12 mouse cellular contexts compared by ENCODE assay signal in the genomic region with DNA sequence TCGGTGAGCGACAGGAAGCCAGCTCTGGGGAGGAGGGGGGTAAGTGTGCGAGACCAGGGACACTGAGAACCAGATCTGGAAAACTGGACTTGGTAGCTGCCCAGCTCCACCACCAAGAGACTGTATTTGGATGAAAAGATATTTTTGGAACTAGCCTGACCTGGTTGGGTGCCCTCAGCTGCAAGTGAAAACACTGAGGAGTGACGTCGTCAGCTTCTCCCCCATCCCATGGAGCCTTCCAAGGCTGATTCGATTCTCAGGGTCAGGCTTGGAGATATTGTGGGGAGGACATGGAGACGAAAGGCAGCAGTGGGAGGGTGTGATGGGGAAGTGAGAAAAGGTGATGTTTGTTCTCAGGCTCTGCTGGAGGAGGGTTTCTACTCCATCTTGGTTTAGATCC. TPM values are rescaled to one million over a fixed set of nuclear protein-coding genes. Genes with fewer than 3 reads are reported as not detected.
DNase-seq lines count a peak whose midpoint lies in the region; ATAC-seq and TF ChIP-seq lines count a peak whose summit lies in the region.
"Had no signal": no experiment of that assay in that cellular context is flagged by ENCODE, and none has a peak within 500 bp of the region (broad histone marks: within the 10 kb centered on the region; RNA-seq: fewer than 3 reads in every experiment).

No protein-coding gene starts in this region.

- no peak overlapping the region for H3K4me3 ChIP-seq in left cerebral cortex, adult 2 months
- H3K4me3 ChIP-seq in brown adipose tissue, adult 24 weeks (ENCODE audit: insufficient read depth, low read depth, low read length), result no peak overlapping the region
- H3K4me3 ChIP-seq in olfactory bulb, adult 2 months (ENCODE audit: insufficient read depth, low read depth, low read length), result no peak overlapping the region
- H3K4me3 ChIP-seq: embryonic facial prominence, embryonic 15.5 days had no signal

- H3K4me1 ChIP-seq in brown adipose tissue, adult 24 weeks (ENCODE audit: control insufficient read depth, insufficient read depth, insufficient read length, low read length), result peaks cover 9% of the 10 kb centered on the region
- H3K4me1 ChIP-seq in olfactory bulb, adult 2 months (ENCODE audit: control insufficient read depth, insufficient read depth, low read length), result peaks cover 23% of the 10 kb centered on the region

- no peak for TF ChIP-seq POLR2A in olfactory bulb, adult 2 months (IDR thresholded peaks at IDR 0.05; ENCODE audit: insufficient read depth, low read depth, low read length)

- H3K27ac ChIP-seq in left cerebral cortex, adult 2 months, result peak overlapping the region; percentile 28; the same call in 1 of the 2 replicates
- H3K27ac ChIP-seq in brown adipose tissue, adult 24 weeks (replicated peaks; ENCODE audit: low read depth, low read length), result peak overlapping the region; percentile 93
- H3K27ac ChIP-seq in olfactory bulb, adult 2 months (ENCODE audit: insufficient read depth, low read depth, low read length), result peak overlapping the region; percentile 64; the same call in 1 of the 2 replicates
- H3K27ac ChIP-seq: embryonic facial prominence, embryonic 15.5 days had no signal

- intact Hi-C loops in left cerebral cortex, adult 2 months (cut with DNase I), result loop anchor here (10.0 kb wide), 1 partner anchor 282 kb away; no protein-coding TSS in a partner anchor
- intact Hi-C loops in left cerebral cortex, postnatal 4 days (cut with DNase I), result no loop called here

- no peak for ATAC-seq in CD4-positive, CD25-positive, alpha-beta regulatory T cell, adult 4 months
- ATAC-seq: forebrain, postnatal 0 days; Patski had no signal

- DNase-seq in adrenal gland, adult 8-10 months, result peak; percentile 68
- no peak for DNase-seq in adrenal gland, postnatal 25 days
- no peak for DNase-seq in left cerebral cortex, adult 2 months (ENCODE audit: extremely low spot score in 1 of 2, low spot score in 2 of 2)
- no peak for DNase-seq in left cerebral cortex, postnatal 4 days
- no peak for DNase-seq in thymus, postnatal 10 days (ENCODE audit: low spot score in 2 of 2)
- DNase-seq: cerebellum, postnatal 36 days; forebrain, postnatal 0 days had no signal

- TF ChIP-seq CTCF in left cerebral cortex, adult 2 months (IDR thresholded peaks at IDR 0.05), result no peak
- no peak for TF ChIP-seq CTCF in olfactory bulb, adult 2 months (IDR thresholded peaks at IDR 0.05; ENCODE audit: insufficient read depth, low read depth, low read length)

- 57% methylated on average over 7 of the region's 7 CpGs for WGBS in olfactory bulb, adult 2 months

RNA-seq across cellular contexts. Expression of gene St6gal1, which starts 8.2 kb away (rescaled TPM):
- 10 to 100 TPM; 36.7 to 55.6 (median 44.3) TPM for total RNA-seq in adrenal gland, adult 8-10 months (2022)
- 48.4 and 50.5 TPM in 2 replicates for total RNA-seq in adrenal gland, postnatal 25 days (2021)
- total RNA-seq in left cerebral cortex, adult 2 months (2021), result 10 to 100 TPM; 16.5 to 18.7 TPM
- 10 to 100 TPM; 19.1 to 23.2 TPM for total RNA-seq in left cerebral cortex, postnatal 4 days (2021)
- polyA plus RNA-seq in brown adipose tissue, adult 24 weeks (2012; ENCODE audit: insufficient read depth, insufficient read length, missing spikeins), result 7.3 and 8.6 TPM in 2 replicates
- polyA plus RNA-seq in olfactory bulb, adult 2 months (2012; ENCODE audit: insufficient read depth, insufficient read length, low replicate concordance, missing spikeins), result not detected in 2 replicates
- 10 to 100 TPM; 70.1 to 99.5 TPM for polyA plus RNA-seq in CD4-positive, CD25-positive, alpha-beta regulatory T cell, adult 4 months (2017; shearing (Covaris generic))

Comparison
In these comparisons a context has a peak if more than half of its experiments do, and no peak if none do; other contexts are left out.
1. H3K27ac ChIP-seq: peak in every context shown above with its lines; median percentile 93 in brown adipose tissue, adult 24 weeks; 64 in olfactory bulb, adult 2 months; 28 in left cerebral cortex, adult 2 months.